Mouse (Mus musculus) heart, adult 2 months (tissue): ENCODE results near the gene Mcm5. TPM values are rescaled to one million over a fixed set of nuclear protein-coding genes. Genes with fewer than 3 reads are reported as not detected.

Source experiments
- DNase-seq, 2 experiments: peaks; one replicate each; pipeline ENCODE4 v3.0.0; 2021
- H3K27ac ChIP-seq: fragments of 200-600 bp; 2 replicates; pipeline ENCODE4 v1.8.1; 2022
- H3K27me3 ChIP-seq: fragments of 200-500 bp; 2 replicates; pipeline ENCODE4 v1.6.1; 2012; ENCODE audit warnings: mild to moderate bottlenecking, low read length, inconsistent platforms, mixed read lengths; ENCODE audit not compliant: control insufficient read depth, insufficient read depth
- H3K36me3 ChIP-seq: fragments of 200-500 bp; 2 replicates; pipeline ENCODE4 v1.6.1; 2012; ENCODE audit warnings: low read length, inconsistent platforms; ENCODE audit not compliant: control insufficient read depth, insufficient read depth
- H3K4me1 ChIP-seq: fragments of 200-500 bp; 2 replicates; pipeline ENCODE4 v1.6.1; 2011; ENCODE audit warnings: low read length; ENCODE audit not compliant: control insufficient read depth, insufficient read depth
- H3K4me3 ChIP-seq: fragments of 200-600 bp; 2 replicates; pipeline ENCODE4 v1.8.1; 2022
- H3K79me2 ChIP-seq: fragments of 200-500 bp; replicated peaks from 2 replicates; pipeline ENCODE4 v1.6.1; 2012; ENCODE audit warnings: mild to moderate bottlenecking, inconsistent platforms, low read length, moderate library complexity, mixed read lengths; ENCODE audit not compliant: control insufficient read depth, insufficient read depth
- H3K9ac ChIP-seq: fragments of 200-500 bp; 2 replicates; pipeline ENCODE4 v1.6.1; 2012; ENCODE audit warnings: low read depth, mild to moderate bottlenecking, control low read depth, inconsistent platforms, low read length, mixed read lengths
- CTCF ChIP-seq: fragments of 200-600 bp; IDR thresholded peaks from 2 replicates; pipeline ENCODE4 v1.8.1; 2022; ENCODE audit warnings: antibody characterized with exemption, mild to moderate bottlenecking, moderate library complexity
- EP300 ChIP-seq: fragments of 200-500 bp; IDR thresholded peaks from 2 replicates; pipeline ENCODE4 v1.6.1; 2011; ENCODE audit warnings: low read depth, low read length, control low read depth; ENCODE audit not compliant: insufficient read depth
- POLR2A ChIP-seq: fragments of 200-500 bp; IDR thresholded peaks from 2 replicates; pipeline ENCODE4 v1.6.1; 2011; ENCODE audit warnings: mild to moderate bottlenecking, low read depth, low read length, control low read depth; ENCODE audit not compliant: insufficient read depth
- WGBS: fragments of 180-500 bp; shearing (Covaris S2); methylation state at CpG from one replicate; pipeline ENCODE4 v1.1.7; 2018; 5-methylcytosine and 5-hydroxymethylcytosine counted together
- intact Hi-C: fragments of 180-260 bp; cut with DNase I; formaldehyde crosslinking; loops from one replicate; pipeline ENCODE4 v1.15.1; 2025
- long read RNA-seq: library from polyadenylated mRNA; stranded (forward); transcript quantifications from one replicate; pipeline ENCODE4 v2.0.0, GENCODE M21; 2021
- polyA plus RNA-seq: library from polyadenylated mRNA; depleted of rRNA; stranded (reverse); fragments of >200 nt; gene quantifications from 2 replicates; pipeline ENCODE4 v1.2.3, GENCODE M21; 2012; rRNA removed
- total RNA-seq, 2 experiments: library from RNA; stranded (reverse); gene quantifications; 2 replicates each; pipeline ENCODE4 v1.2.3; 2021

Mcm5 gene
- total RNA-seq (1 to 10 TPM; 3.4 to 3.7 TPM), polyA plus RNA-seq (3.4 and 4.1 TPM in 2 replicates)
- long read RNA-seq, partial matches to known transcripts, result 0 of 4 reads
- long read RNA-seq, other reads (novel, unspliced or antisense), result 1 of 4 reads

DNA sequence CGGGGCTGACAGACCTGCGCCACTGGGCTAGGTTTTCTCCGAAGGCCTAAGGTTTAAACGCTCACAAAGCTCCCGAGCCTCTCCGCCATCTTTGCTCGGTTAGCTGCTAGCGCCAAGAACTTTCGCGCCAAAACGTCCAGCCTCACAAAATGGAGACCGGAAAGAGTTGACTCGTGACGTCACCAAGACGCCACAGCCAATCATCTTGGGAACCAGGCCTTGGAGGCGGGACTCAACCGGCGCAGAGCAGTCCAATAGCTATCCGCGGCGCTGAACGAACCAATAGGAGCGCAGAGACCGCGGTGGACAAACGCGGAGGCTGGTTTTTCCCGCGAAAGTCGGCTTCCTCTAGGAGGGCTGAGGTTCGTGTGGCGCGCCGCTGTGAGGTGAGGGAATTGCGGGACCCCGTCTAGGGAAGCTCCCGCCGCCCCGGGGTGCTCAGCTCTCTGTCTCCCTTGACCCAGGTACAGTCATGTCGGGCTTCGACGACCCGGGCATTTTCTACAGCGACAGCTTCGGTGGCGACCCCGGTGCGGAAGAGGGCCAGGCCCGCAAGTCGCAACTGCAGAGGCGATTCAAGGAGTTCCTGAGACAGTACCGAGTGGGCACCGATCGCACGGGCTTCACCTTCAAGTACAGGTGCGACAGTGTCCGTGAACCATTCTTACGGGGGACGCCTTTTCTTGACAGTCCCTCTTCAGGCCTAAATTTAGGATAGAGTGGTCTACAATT lies at the start of gene Mcm5:
Gene Mcm5, plus strand, starts transcription at position 334 of the 732 bp plus-strand sequence.
- WGBS, result under 1% methylated on average over 59 of the region's 59 CpGs
- Histone ChIP-seq H3K4me3 (peak within 1 kb of the TSS; percentile 76), H3K36me3 (no peaks in the 10 kb centered on the region), H3K27ac (peak within 1 kb of the TSS; percentile 90), H3K9ac (peak within 1 kb of the TSS; percentile 75), H3K4me1 (no peaks in the 10 kb centered on the region), H3K27me3 (no peaks in the 10 kb centered on the region), H3K79me2 (no peaks in the 10 kb centered on the region)
- intact Hi-C loops, result loop anchor here (2.0 kb wide), 2 partner anchors 75 to 117 kb away; partner anchors contain the start of gene Hmgxb4
- TF ChIP-seq POLR2A (peak; percentile 81), EP300 (no peak), CTCF (no peak)
- peak; percentile 99 for DNase-seq

DNA sequence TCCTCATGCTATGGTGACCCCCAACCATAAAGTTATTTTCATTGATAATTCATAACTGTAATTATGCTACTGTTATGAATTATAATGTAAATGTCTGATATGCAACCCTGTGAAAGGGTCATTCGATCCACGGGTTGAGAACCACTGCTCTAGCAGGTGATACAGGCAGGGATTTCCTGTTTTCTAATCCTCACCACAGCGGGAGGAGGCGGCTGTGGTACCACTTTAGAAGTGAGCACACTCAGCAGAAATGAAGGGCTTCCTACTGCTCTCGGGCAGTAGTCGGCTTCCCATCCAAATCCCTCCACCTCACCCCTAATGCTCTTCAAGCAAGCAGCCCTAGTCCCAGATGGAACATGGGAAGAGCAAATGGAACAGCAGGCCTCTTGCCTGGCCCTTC lies 49.3 kb upstream of the Mcm5 start:
- Histone ChIP-seq H3K79me2 (no peaks in the 10 kb centered on the region), H3K9ac (no peak overlapping the region), H3K36me3 (peaks cover 8% of the 10 kb centered on the region), H3K27ac (no peak overlapping the region), H3K4me1 (peaks cover 7% of the 10 kb centered on the region), H3K4me3 (no peak overlapping the region), H3K27me3 (no peaks in the 10 kb centered on the region)
- no peak for TF ChIP-seq CTCF
- TF ChIP-seq EP300, result no peak
- no peak for TF ChIP-seq POLR2A
- DNase-seq, result no peak
- WGBS, result 72% methylated on average over 6 of the region's 6 CpGs
- intact Hi-C loops, result no loop called here

DNA sequence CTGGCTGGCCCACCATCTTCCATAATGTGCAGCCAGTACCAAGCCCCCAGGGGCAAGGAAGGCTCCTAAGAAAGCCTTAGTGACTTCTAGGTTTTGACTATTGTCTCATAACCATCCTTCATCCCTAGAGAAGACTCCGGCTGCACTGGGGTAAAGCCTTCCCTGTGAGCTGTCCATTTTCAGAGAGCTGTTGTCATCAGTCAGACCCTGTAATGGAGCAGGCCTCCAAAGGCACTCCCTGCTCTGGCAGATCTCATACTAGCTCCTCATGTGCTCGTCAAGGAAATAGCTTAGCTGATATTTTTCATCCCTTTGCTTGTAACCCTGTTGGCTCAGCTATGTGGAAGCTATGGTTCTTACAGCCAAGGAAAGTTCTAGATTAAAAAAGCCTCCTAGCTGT lies 48.6 kb upstream of the Mcm5 start:
- Histone ChIP-seq H3K79me2 (no peaks in the 10 kb centered on the region), H3K4me1 (peaks cover 7% of the 10 kb centered on the region), H3K9ac (no peak overlapping the region), H3K27ac (no peak overlapping the region), H3K4me3 (no peak overlapping the region), H3K27me3 (no peaks in the 10 kb centered on the region), H3K36me3 (peaks cover 3% of the 10 kb centered on the region)
- DNase-seq, result peak in 1 of 2 experiments; percentile 23
- TF ChIP-seq EP300 (no peak), CTCF (no peak), POLR2A (no peak)
- 64% methylated on average over 2 of the region's 2 CpGs for WGBS
- intact Hi-C loops, result no loop called here

DNA sequence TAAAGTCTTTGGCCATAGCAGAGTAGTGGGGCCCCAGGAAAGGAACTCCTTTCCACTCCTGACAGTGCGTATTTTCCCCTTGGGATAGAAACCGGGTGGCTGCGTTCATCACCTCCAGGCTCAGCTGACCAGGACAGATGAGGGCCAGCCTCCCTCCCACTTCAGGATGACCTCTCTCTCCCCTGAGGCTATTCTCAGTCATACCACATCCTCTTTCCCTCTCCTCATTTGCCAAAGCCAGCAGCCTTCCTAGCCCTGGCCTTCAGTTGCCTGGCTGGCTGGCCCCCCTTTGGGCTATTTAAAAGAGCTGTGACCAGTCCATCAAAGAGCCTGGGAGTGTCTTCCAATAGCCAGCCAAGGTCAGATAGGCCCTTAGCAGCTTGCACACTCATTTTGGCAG lies 46.1 kb upstream of the Mcm5 start:
- WGBS, result 23% methylated on average over 3 of the region's 3 CpGs
- Histone ChIP-seq H3K79me2 (no peaks in the 10 kb centered on the region), H3K27ac (peak overlapping the region; percentile 36), H3K4me3 (no peak overlapping the region), H3K4me1 (peaks cover 7% of the 10 kb centered on the region), H3K36me3 (peaks cover 3% of the 10 kb centered on the region), H3K9ac (no peak overlapping the region), H3K27me3 (no peaks in the 10 kb centered on the region)
- peak; percentile 50 to 67 for DNase-seq
- TF ChIP-seq POLR2A (no peak), EP300 (no peak)
- intact Hi-C loops, result loop anchor here (1.0 kb wide), 1 partner anchor 26 kb away; no protein-coding TSS in a partner anchor

DNA sequence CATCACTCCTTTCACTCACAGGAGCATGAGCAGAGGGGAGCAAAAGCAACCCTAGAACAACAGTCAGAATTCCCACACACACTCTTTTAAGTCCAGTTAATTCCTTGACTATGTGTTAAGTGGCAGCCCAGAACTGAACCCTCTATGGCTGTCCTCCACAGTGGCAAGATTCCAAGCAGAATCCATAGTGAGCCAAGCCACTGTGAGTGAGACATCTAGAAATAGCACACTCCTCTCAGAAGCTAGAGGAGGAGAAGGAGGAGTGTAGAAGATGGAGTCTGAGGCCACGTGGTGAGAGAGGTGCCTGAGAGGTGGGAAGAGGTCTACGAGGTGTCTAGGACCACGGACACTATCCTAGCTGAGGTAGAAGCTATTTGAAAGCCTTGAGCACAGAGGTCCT lies 44.6 kb upstream of the Mcm5 start:
- DNase-seq, result peak in 1 of 2 experiments; percentile 33
- 65% methylated on average over 3 of the region's 3 CpGs for WGBS
- Histone ChIP-seq H3K27me3 (no peaks in the 10 kb centered on the region), H3K4me3 (no peak overlapping the region), H3K36me3 (peaks cover 3% of the 10 kb centered on the region), H3K9ac (no peak overlapping the region), H3K79me2 (no peaks in the 10 kb centered on the region), H3K4me1 (peaks cover 7% of the 10 kb centered on the region), H3K27ac (no peak overlapping the region; the same call in 1 of the 2 replicates)
- intact Hi-C loops, result no loop called here
- no peak for TF ChIP-seq POLR2A
- no peak for TF ChIP-seq EP300
- no peak for TF ChIP-seq CTCF

DNA sequence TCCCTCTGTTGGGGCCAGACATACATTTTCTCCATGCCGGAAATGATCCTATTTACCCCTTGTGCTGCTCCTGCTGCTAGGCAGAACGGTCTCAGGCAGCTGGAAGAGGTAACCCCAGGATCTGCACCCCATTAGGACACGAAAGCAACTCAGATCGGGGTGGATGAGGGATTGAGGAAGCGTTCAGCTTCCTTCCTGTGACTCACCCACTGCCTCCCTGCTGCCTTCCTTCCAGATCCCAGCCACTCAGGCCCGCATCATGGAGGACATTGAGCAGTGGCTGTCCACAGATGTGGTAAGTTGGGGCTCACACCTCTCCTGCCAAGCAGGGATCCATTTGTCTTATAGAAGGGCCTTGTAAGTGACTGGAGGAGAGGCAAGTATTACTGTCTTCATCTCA lies 42.1 kb upstream of the Mcm5 start:
- DNase-seq, result no peak
- Histone ChIP-seq H3K9ac (no peak overlapping the region), H3K4me1 (peaks cover 10% of the 10 kb centered on the region), H3K27me3 (no peaks in the 10 kb centered on the region), H3K36me3 (peaks cover 3% of the 10 kb centered on the region), H3K79me2 (no peaks in the 10 kb centered on the region), H3K4me3 (no peak overlapping the region), H3K27ac (no peak overlapping the region)
- intact Hi-C loops, result no loop called here
- WGBS, result 46% methylated on average over 6 of the region's 6 CpGs
- no peak for TF ChIP-seq EP300
- TF ChIP-seq POLR2A, result no peak
- no peak for TF ChIP-seq CTCF
